Mouse (Mus musculus): Measurements from ENCODE around the gene Rab37. TPM values are rescaled to one million over a fixed set of nuclear protein-coding genes. Genes with fewer than 3 reads are reported as not detected.
A peak's percentile ranks its signal among the peaks of the same experiment; 100 is the strongest.

Gene Rab37
- polyA plus RNA-seq (2012; rRNA removed): 40.2 and 44.4 TPM in 2 replicates

DNA sequence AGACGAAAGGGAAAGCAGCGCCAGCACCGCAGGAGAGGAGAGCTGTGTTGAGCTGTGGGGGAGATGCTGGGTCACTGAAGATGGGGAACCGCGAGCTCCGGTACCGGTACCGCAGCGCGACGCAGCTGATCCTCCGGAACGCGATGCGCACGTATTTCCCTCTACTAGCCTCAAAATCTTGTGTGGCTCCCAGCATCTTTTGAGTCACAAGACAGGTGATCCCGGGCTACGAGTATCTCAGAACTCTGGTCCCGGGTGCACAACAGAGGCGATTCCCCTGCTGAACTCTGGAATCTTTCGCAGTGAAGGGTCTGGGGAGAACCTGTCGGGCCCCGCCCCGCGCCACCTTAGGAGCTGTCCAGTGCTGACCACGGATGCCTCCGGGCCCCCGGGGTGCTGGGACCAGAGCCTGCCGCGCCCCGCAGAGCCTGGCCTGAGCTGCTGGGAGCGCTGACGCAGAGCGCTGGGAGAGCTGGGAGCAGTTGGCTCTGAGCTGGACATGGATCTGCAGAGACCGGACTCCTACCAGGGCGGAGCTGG lies at the start of gene Rab37:
Gene Rab37, plus strand, starts transcription at position 70 of the 540 bp plus-strand sequence.
- Histone ChIP-seq H3K27ac (ENCODE audit: insufficient read depth, low read length) (peak within 1 kb of the TSS; percentile 85), H3K4me1 (ENCODE audit: control insufficient read depth, insufficient read depth, low read length) (peaks cover 2% of the 10 kb centered on the region; the same call in 1 of the 2 replicates), H3K4me3 (replicated peaks; ENCODE audit: insufficient read depth, low read depth, low read length) (peak within 1 kb of the TSS; percentile 71), H3K27me3 (ENCODE audit: control insufficient read depth, insufficient read depth, low read length) (no peaks in the 10 kb centered on the region)
- DNase-seq: peak; percentile 85 to 86
- TF ChIP-seq CTCF (IDR thresholded peaks at IDR 0.05; ENCODE audit: borderline replicate concordance, insufficient read depth, low read depth, low read length) (no peak), POLR2A (IDR thresholded peaks at IDR 0.05; ENCODE audit: borderline replicate concordance, insufficient read depth, low read length) (peak; percentile 61; the same call in 1 of the 2 replicates)
- WGBS: under 1% methylated on average over 36 of the region's 36 CpGs

- Histone ChIP-seq H3K27ac (ENCODE audit: insufficient read depth, low read length) (peak within 1 kb of the TSS; percentile 95), H3K27me3 (ENCODE audit: control insufficient read depth, insufficient read depth, low read length) (no peaks in the 10 kb centered on the region), H3K4me3 (replicated peaks; ENCODE audit: insufficient read depth, low read depth, low read length) (no peak within 1 kb of the TSS), H3K4me1 (ENCODE audit: control insufficient read depth, insufficient read depth, low read length) (peaks cover 28% of the 10 kb centered on the region)
- TF ChIP-seq CTCF (IDR thresholded peaks at IDR 0.05; ENCODE audit: borderline replicate concordance, insufficient read depth, low read depth, low read length) (no peak), POLR2A (IDR thresholded peaks at IDR 0.05; ENCODE audit: borderline replicate concordance, insufficient read depth, low read length) (no peak)
- 56% methylated on average over 2 of the region's 2 CpGs for whole genome bisulfite sequencing
- DNase-seq: peak in 1 of 2 experiments; percentile 63
Measured at GRCm38 (mm10) chr11:115048259-115048658, 43.0 kb upstream of the Rab37 start, which contains the start of gene Cd300ld3. TSS of gene Cd300ld3 (minus strand) at chr11:115048409.

- 9% methylated on average over 3 of the region's 3 CpGs for WGBS
- peak overlapping the region; percentile 95; the same call in 1 of the 2 replicates for H3K27ac ChIP-seq (ENCODE audit: insufficient read depth, low read length)
- H3K4me3 ChIP-seq (replicated peaks; ENCODE audit: insufficient read depth, low read depth, low read length): no peak overlapping the region
- H3K27me3 ChIP-seq (ENCODE audit: control insufficient read depth, insufficient read depth, low read length): no peaks in the 10 kb centered on the region
- H3K4me1 ChIP-seq (ENCODE audit: control insufficient read depth, insufficient read depth, low read length): peaks cover 28% of the 10 kb centered on the region
- peak; percentile 41; the same call in 1 of the 2 replicates for TF ChIP-seq CTCF (IDR thresholded peaks at IDR 0.05; ENCODE audit: borderline replicate concordance, insufficient read depth, low read depth, low read length)
- peak; percentile 47; the same call in 1 of the 2 replicates for TF ChIP-seq POLR2A (IDR thresholded peaks at IDR 0.05; ENCODE audit: borderline replicate concordance, insufficient read depth, low read length)
- DNase-seq: peak; percentile 96 to 98
Measured at GRCm38 (mm10) chr11:115049282-115049895, 41.8 kb upstream of the Rab37 start.

DNA sequence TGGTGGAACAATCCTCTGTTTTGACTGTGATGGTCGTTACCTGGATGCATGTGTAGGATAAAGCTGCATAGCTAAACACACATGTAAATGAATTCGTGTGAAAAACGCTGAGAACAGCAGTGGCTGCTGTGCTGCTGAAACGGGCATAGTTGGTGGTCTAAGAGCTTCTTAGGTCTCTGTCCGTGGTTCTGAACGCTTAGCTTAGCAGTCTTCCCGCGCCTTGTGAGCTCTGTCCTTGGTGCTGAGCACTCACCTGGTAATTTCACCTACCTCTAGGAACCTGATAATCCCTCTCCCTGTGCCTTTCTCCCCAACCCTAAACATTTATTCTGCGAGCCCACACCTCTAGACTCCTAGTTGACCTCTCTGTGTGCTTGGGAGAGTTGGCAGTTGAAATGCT lies 39.0 kb upstream of the Rab37 start:
- DNase-seq: no peak
- TF ChIP-seq POLR2A (IDR thresholded peaks at IDR 0.05; ENCODE audit: borderline replicate concordance, insufficient read depth, low read length): no peak
- TF ChIP-seq CTCF (IDR thresholded peaks at IDR 0.05; ENCODE audit: borderline replicate concordance, insufficient read depth, low read depth, low read length): no peak
- H3K4me1 ChIP-seq (ENCODE audit: control insufficient read depth, insufficient read depth, low read length): peaks cover 33% of the 10 kb centered on the region
- no peak overlapping the region for H3K4me3 ChIP-seq (replicated peaks; ENCODE audit: insufficient read depth, low read depth, low read length)
- peak overlapping the region; percentile 4; the same call in 1 of the 2 replicates for H3K27ac ChIP-seq (ENCODE audit: insufficient read depth, low read length)
- no peaks in the 10 kb centered on the region for H3K27me3 ChIP-seq (ENCODE audit: control insufficient read depth, insufficient read depth, low read length)
- 72% methylated on average over 9 of the region's 9 CpGs for WGBS

DNA sequence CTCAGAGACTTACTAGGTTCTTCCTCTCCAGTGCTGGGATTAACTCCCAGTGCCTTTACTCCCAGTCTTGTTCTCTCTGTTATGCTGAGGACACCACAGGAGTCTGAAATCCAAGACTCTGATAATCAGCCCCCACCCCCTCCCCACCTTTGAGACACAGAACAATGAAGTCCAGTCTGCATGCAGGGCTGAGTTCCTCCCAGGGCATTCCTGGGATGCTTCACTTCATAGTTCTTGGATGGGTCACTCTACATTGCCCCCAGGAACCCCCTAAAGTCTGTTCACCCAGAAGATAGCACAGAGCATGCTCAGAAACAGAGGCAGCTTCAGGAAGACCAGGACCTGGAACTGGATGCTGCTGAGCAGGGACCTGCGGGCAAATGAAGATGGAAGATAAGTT lies 38.2 kb upstream of the Rab37 start:
- Histone ChIP-seq H3K27ac (ENCODE audit: insufficient read depth, low read length) (no peak overlapping the region), H3K4me3 (replicated peaks; ENCODE audit: insufficient read depth, low read depth, low read length) (no peak overlapping the region), H3K4me1 (ENCODE audit: control insufficient read depth, insufficient read depth, low read length) (peaks cover 29% of the 10 kb centered on the region), H3K27me3 (ENCODE audit: control insufficient read depth, insufficient read depth, low read length) (no peaks in the 10 kb centered on the region)
- TF ChIP-seq CTCF (IDR thresholded peaks at IDR 0.05; ENCODE audit: borderline replicate concordance, insufficient read depth, low read depth, low read length) (no peak), POLR2A (IDR thresholded peaks at IDR 0.05; ENCODE audit: borderline replicate concordance, insufficient read depth, low read length) (no peak)
- DNase-seq: no peak
- 94% methylated on average over 1 of the region's 1 CpGs for WGBS

- no peaks in the 10 kb centered on the region for H3K27me3 ChIP-seq (ENCODE audit: control insufficient read depth, insufficient read depth, low read length)
- DNase-seq: peak in 1 of 2 experiments; percentile 20
- H3K27ac ChIP-seq (ENCODE audit: insufficient read depth, low read length): no peak overlapping the region
- no peak for TF ChIP-seq CTCF (IDR thresholded peaks at IDR 0.05; ENCODE audit: borderline replicate concordance, insufficient read depth, low read depth, low read length)
- TF ChIP-seq POLR2A (IDR thresholded peaks at IDR 0.05; ENCODE audit: borderline replicate concordance, insufficient read depth, low read length): no peak
- peaks cover 20% of the 10 kb centered on the region for H3K4me1 ChIP-seq (ENCODE audit: control insufficient read depth, insufficient read depth, low read length)
- no peak overlapping the region for H3K4me3 ChIP-seq (replicated peaks; ENCODE audit: insufficient read depth, low read depth, low read length)
Measured at GRCm38 (mm10) chr11:115054537-115054936, 36.7 kb upstream of the Rab37 start.

DNA sequence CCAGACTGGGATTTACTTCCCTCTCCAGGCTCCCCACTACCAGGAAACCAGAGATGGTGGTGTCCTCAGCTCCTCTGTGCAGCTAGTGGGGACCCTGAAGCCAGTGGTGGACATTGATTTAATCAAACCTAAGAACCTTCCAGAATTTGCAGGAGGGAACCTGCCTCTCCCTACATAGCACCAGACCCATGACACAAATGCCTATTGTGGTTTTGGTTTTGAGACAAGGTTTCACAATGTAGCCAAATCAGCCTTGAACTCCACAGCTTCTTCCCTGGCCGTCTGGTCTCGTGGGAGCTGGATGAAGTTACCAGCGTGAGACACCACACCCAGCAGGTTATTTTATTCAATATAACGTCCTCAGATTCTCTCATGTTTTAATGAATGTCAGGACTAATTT lies 32.5 kb upstream of the Rab37 start:
- Histone ChIP-seq H3K27ac (ENCODE audit: insufficient read depth, low read length) (no peak overlapping the region), H3K4me3 (replicated peaks; ENCODE audit: insufficient read depth, low read depth, low read length) (no peak overlapping the region), H3K4me1 (ENCODE audit: control insufficient read depth, insufficient read depth, low read length) (peaks cover 6% of the 10 kb centered on the region; the same call in 1 of the 2 replicates), H3K27me3 (ENCODE audit: control insufficient read depth, insufficient read depth, low read length) (no peaks in the 10 kb centered on the region)
- TF ChIP-seq CTCF (IDR thresholded peaks at IDR 0.05; ENCODE audit: borderline replicate concordance, insufficient read depth, low read depth, low read length): no peak
- TF ChIP-seq POLR2A (IDR thresholded peaks at IDR 0.05; ENCODE audit: borderline replicate concordance, insufficient read depth, low read length): no peak
- no peak for DNase-seq
- 88% methylated on average over 4 of the region's 4 CpGs for WGBS

DNA sequence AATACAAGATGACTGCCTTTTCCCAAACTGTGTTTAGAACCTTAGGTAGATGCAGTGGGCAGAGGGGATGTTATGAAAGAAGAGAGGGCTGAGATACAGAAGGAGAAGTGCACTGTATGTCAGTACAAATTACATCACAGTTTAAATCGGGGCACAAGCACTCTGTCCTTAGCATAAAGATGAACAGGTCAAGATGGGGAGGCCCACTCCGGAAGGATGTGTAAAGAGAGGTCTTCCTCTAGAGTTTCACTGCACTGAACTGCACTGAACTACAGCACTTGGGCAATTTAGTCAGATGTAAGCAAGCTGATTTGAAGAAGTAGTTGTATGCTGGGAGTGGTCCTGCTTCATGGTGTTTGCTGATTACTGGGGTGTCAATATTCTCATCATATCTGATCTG lies 31.4 kb upstream of the Rab37 start:
- no peak overlapping the region for H3K4me3 ChIP-seq (replicated peaks; ENCODE audit: insufficient read depth, low read depth, low read length)
- WGBS: 80% methylated on average over 2 of the region's 2 CpGs
- H3K27ac ChIP-seq (ENCODE audit: insufficient read depth, low read length): no peak overlapping the region
- DNase-seq: no peak
- no peak for TF ChIP-seq CTCF (IDR thresholded peaks at IDR 0.05; ENCODE audit: borderline replicate concordance, insufficient read depth, low read depth, low read length)
- TF ChIP-seq POLR2A (IDR thresholded peaks at IDR 0.05; ENCODE audit: borderline replicate concordance, insufficient read depth, low read length): no peak
- no peaks in the 10 kb centered on the region for H3K27me3 ChIP-seq (ENCODE audit: control insufficient read depth, insufficient read depth, low read length)
- H3K4me1 ChIP-seq (ENCODE audit: control insufficient read depth, insufficient read depth, low read length): peaks cover 4% of the 10 kb centered on the region; the same call in 1 of the 2 replicates
